Mouse (Mus musculus): ENCODE measurements around the gene Zfp11.

DNA sequence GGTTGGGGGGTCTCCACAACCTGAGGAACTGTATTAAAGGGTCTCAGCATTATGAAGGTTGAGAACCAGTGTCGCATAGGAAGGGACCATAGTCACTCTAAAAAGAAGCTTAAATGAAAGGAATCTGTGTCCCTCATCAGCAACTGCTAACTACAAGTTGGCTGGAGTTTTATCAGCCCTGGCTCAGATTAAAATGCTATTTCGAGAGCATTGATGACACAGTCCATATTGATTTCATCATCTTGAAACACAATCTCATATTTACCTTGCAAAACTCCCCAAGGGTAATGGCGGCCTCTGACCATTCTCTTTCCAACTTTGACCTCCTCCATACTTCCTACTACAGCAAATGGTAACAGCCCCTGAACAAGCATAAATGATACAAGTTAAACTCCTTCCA lies 20.6 kb upstream of the Zfp11 start:
- TF ChIP-seq CTCF (IDR thresholded peaks at IDR 0.05; ENCODE audit: low read depth) (no peak), EP300 (IDR thresholded peaks at IDR 0.05; ENCODE audit: low read depth) (no peak)
